Mouse (Mus musculus): ENCODE data around the gene Kctd11. TPM values are rescaled to one million over a fixed set of nuclear protein-coding genes. Genes with fewer than 3 reads are reported as not detected.
"Not testable (repeated sequence)": the region's sequence is repeated elsewhere in the genome, so short reads cannot be mapped to it uniquely, and the experiment has no call there.

The Kctd11 gene
- polyA plus RNA-seq, 1 experiment, result 0.47 TPM

GRCm38 (mm10) chr11:69870289-69871069 lies 10.7 kb downstream of the Kctd11 start:
- Histone ChIP-seq H3K4me3 (ENCODE audit: control insufficient read depth, low read depth, low read length) (no peak overlapping the region), H3K36me3 (ENCODE audit: control insufficient read depth, insufficient read depth, low read length) (no peaks in the 10 kb centered on the region), H3K4me1 (ENCODE audit: control insufficient read depth, insufficient read depth, low read length) (no peaks in the 10 kb centered on the region), H3K27me3 (ENCODE audit: control insufficient read depth, insufficient read depth, low read length) (no peaks in the 10 kb centered on the region), H3K27ac (ENCODE audit: control insufficient read depth, insufficient read depth, low read depth, low read length) (no peak overlapping the region)
- TF ChIP-seq POLR2A (IDR thresholded peaks at IDR 0.05; ENCODE audit: control insufficient read depth, low read depth, low read length) (no peak), CTCF (IDR thresholded peaks at IDR 0.05; ENCODE audit: control insufficient read depth, insufficient read depth, insufficient replicate concordance, low read depth, low read length) (no peak)

- no peaks in the 10 kb centered on the region for H3K4me1 ChIP-seq (ENCODE audit: control insufficient read depth, insufficient read depth, low read length)
- TF ChIP-seq POLR2A (IDR thresholded peaks at IDR 0.05; ENCODE audit: control insufficient read depth, low read depth, low read length), result no peak
- no peak for TF ChIP-seq CTCF (IDR thresholded peaks at IDR 0.05; ENCODE audit: control insufficient read depth, insufficient read depth, insufficient replicate concordance, low read depth, low read length)
- no peak overlapping the region for H3K27ac ChIP-seq (ENCODE audit: control insufficient read depth, insufficient read depth, low read depth, low read length)
- no peak overlapping the region for H3K4me3 ChIP-seq (ENCODE audit: control insufficient read depth, low read depth, low read length)
- H3K36me3 ChIP-seq (ENCODE audit: control insufficient read depth, insufficient read depth, low read length), result no peaks in the 10 kb centered on the region
- H3K27me3 ChIP-seq (ENCODE audit: control insufficient read depth, insufficient read depth, low read length), result no peaks in the 10 kb centered on the region
These were observed 13.9 kb downstream of the Kctd11 start for GRCm38 (mm10) chr11:69867335-69867734.

- Histone ChIP-seq H3K27ac (ENCODE audit: control insufficient read depth, insufficient read depth, low read depth, low read length) (no peak overlapping the region), H3K36me3 (ENCODE audit: control insufficient read depth, insufficient read depth, low read length) (no peaks in the 10 kb centered on the region), H3K4me1 (ENCODE audit: control insufficient read depth, insufficient read depth, low read length) (no peaks in the 10 kb centered on the region), H3K27me3 (ENCODE audit: control insufficient read depth, insufficient read depth, low read length) (no peaks in the 10 kb centered on the region), H3K4me3 (ENCODE audit: control insufficient read depth, low read depth, low read length) (no peak overlapping the region)
- TF ChIP-seq POLR2A (IDR thresholded peaks at IDR 0.05; ENCODE audit: control insufficient read depth, low read depth, low read length), result no peak
- TF ChIP-seq CTCF (IDR thresholded peaks at IDR 0.05; ENCODE audit: control insufficient read depth, insufficient read depth, insufficient replicate concordance, low read depth, low read length), result no peak
These were observed 15.6 kb downstream of the Kctd11 start for GRCm38 (mm10) chr11:69865561-69865960.

- no peaks in the 10 kb centered on the region for H3K36me3 ChIP-seq (ENCODE audit: control insufficient read depth, insufficient read depth, low read length)
- no peaks in the 10 kb centered on the region for H3K4me1 ChIP-seq (ENCODE audit: control insufficient read depth, insufficient read depth, low read length)
- TF ChIP-seq POLR2A (IDR thresholded peaks at IDR 0.05; ENCODE audit: control insufficient read depth, low read depth, low read length) (no peak), CTCF (IDR thresholded peaks at IDR 0.05; ENCODE audit: control insufficient read depth, insufficient read depth, insufficient replicate concordance, low read depth, low read length) (no peak)
- H3K27me3 ChIP-seq (ENCODE audit: control insufficient read depth, insufficient read depth, low read length), result no peaks in the 10 kb centered on the region
- no peak overlapping the region for H3K27ac ChIP-seq (ENCODE audit: control insufficient read depth, insufficient read depth, low read depth, low read length)
- H3K4me3 ChIP-seq (ENCODE audit: control insufficient read depth, low read depth, low read length), result no peak overlapping the region
These were observed 16.9 kb downstream of the Kctd11 start for GRCm38 (mm10) chr11:69864138-69864860.

- H3K27ac ChIP-seq (ENCODE audit: control insufficient read depth, insufficient read depth, low read depth, low read length); H3K27me3 ChIP-seq (ENCODE audit: control insufficient read depth, insufficient read depth, low read length); H3K4me1 ChIP-seq (ENCODE audit: control insufficient read depth, insufficient read depth, low read length); H3K36me3 ChIP-seq (ENCODE audit: control insufficient read depth, insufficient read depth, low read length); H3K4me3 ChIP-seq (ENCODE audit: control insufficient read depth, low read depth, low read length): not testable (repeated sequence)
These were observed 17.5 kb downstream of the Kctd11 start for GRCm38 (mm10) chr11:69863729-69864128.

- no peak within 1 kb of the TSS for H3K4me3 ChIP-seq (ENCODE audit: control insufficient read depth, low read depth, low read length)
- no peaks in the 10 kb centered on the region for H3K27me3 ChIP-seq (ENCODE audit: control insufficient read depth, insufficient read depth, low read length)
- no peaks in the 10 kb centered on the region for H3K36me3 ChIP-seq (ENCODE audit: control insufficient read depth, insufficient read depth, low read length)
- H3K4me1 ChIP-seq (ENCODE audit: control insufficient read depth, insufficient read depth, low read length), result peaks cover 12% of the 10 kb centered on the region
- no peak within 1 kb of the TSS for H3K27ac ChIP-seq (ENCODE audit: control insufficient read depth, insufficient read depth, low read depth, low read length)
- TF ChIP-seq POLR2A (IDR thresholded peaks at IDR 0.05; ENCODE audit: control insufficient read depth, low read depth, low read length) (no peak), CTCF (IDR thresholded peaks at IDR 0.05; ENCODE audit: control insufficient read depth, insufficient read depth, insufficient replicate concordance, low read depth, low read length) (no peak)
These were observed 22.9 kb downstream of the Kctd11 start, which contains the start of gene Tnk1 for GRCm38 (mm10) chr11:69858113-69858998. Gene Tnk1 (minus strand): TSS chr11:69858730.

- H3K36me3 ChIP-seq (ENCODE audit: control insufficient read depth, insufficient read depth, low read length), result no peaks in the 10 kb centered on the region
- TF ChIP-seq CTCF (IDR thresholded peaks at IDR 0.05; ENCODE audit: control insufficient read depth, insufficient read depth, insufficient replicate concordance, low read depth, low read length) (no peak), POLR2A (IDR thresholded peaks at IDR 0.05; ENCODE audit: control insufficient read depth, low read depth, low read length) (no peak)
- no peaks in the 10 kb centered on the region for H3K27me3 ChIP-seq (ENCODE audit: control insufficient read depth, insufficient read depth, low read length)
- peak overlapping the region; percentile 30 for H3K4me3 ChIP-seq (ENCODE audit: control insufficient read depth, low read depth, low read length)
- H3K27ac ChIP-seq (ENCODE audit: control insufficient read depth, insufficient read depth, low read depth, low read length), result no peak overlapping the region
- H3K4me1 ChIP-seq (ENCODE audit: control insufficient read depth, insufficient read depth, low read length), result peaks cover 12% of the 10 kb centered on the region
These were observed 25.9 kb downstream of the Kctd11 start for GRCm38 (mm10) chr11:69855347-69855746.
